Mouse (Mus musculus): ENCODE results near the gene Plscr1.

DNA sequence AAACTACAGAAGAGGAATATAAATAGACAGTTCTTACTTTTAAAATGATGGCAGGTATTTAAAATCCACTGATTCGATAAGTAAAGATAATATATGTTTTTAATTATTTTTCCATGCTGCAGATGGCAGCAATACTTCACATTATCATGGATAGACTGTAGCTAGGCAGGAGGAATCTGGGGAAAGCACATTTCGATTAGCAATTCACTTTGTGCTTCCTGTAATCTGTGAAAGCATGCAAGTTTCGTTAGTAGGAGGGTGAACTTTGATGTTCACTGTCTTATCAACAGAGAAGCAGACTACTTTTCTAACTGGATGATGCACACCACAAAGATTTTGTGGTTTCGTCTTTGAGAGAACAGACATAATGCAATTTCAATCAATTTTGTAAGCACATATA is 32.1 kb upstream of the Plscr1 start:
- TF ChIP-seq CTCF (IDR thresholded peaks at IDR 0.05; ENCODE audit: insufficient read depth, low read length) (0 out of 2 replicates have a peak, but pooled peaks have one; percentile 9), POLR2A (IDR thresholded peaks at IDR 0.05; ENCODE audit: borderline replicate concordance, extremely low read depth, low read depth, low read length) (no peak)
